Mouse (Mus musculus) v-Abl transformed pro-B cells (cell line): ENCODE measurements around the gene Psen2.

ENCODE experiments used
- in situ Hi-C, 2 experiments: fragments of 400-800 bp; cut with MboI; formaldehyde crosslinking; loops; one replicate each; pipeline ENCODE4 v1.15.1; 2025; ENCODE audit not compliant: unreplicated experiment in 2 of 2

The Psen2 gene

GRCm38 (mm10) chr1:180277563-180277962 lies 14.3 kb upstream of the Psen2 start:
- in situ Hi-C loops = loop anchor here in 1 of 2 experiments (10.0 kb wide), 2 partner anchors 127 to 277 kb away; no protein-coding TSS in a partner anchor

- in situ Hi-C loops = loop anchor here (5.0 to 10.0 kb wide), 4 partner anchors 52 to 280 kb away; no protein-coding TSS in a partner anchor
These were observed 11.6 kb upstream of the Psen2 start for GRCm38 (mm10) chr1:180274725-180275308.

GRCm38 (mm10) chr1:180269033-180269432 lies 5.8 kb upstream of the Psen2 start:
- in situ Hi-C loops = loop anchor here (5.0 to 10.0 kb wide), 3 partner anchors 153 to 496 kb away; no protein-coding TSS in a partner anchor

- in situ Hi-C loops = loop anchor here (5.0 to 10.0 kb wide), 3 partner anchors 154 to 496 kb away; no protein-coding TSS in a partner anchor
These were observed 5.2 kb upstream of the Psen2 start for GRCm38 (mm10) chr1:180268249-180269031.

DNA sequence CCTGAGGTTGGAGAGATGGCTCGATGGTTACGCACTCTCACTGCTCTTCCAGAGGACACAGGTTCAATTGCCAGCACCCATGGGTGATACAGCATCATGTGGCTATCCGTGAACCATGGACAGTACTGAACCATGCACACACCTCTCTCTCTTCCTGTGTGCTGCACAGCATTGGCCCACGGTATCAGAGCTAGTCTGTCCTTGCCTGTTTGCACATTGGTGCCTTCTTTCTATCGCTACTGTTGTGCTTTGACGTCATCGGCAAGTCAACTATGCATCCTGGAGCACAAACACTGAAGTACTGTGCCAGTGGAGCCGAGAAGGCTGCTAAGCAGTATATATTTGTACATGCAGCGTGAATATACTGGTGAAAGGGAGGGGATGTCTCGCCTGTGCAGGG lies 3.9 kb upstream of the Psen2 start:
- in situ Hi-C loops = loop anchor here (5.0 to 10.0 kb wide), 3 partner anchors 155 to 498 kb away; no protein-coding TSS in a partner anchor

GRCm38 (mm10) chr1:180265399-180265798 lies 2.2 kb upstream of the Psen2 start:
- in situ Hi-C loops = loop anchor here (5.0 to 10.0 kb wide), 3 partner anchors 157 to 499 kb away; no protein-coding TSS in a partner anchor

- in situ Hi-C loops = loop anchor here (5.0 to 10.0 kb wide), 4 partner anchors 157 to 502 kb away; no protein-coding TSS in a partner anchor
These were observed 1.6 kb upstream of the Psen2 start for GRCm38 (mm10) chr1:180264851-180265250.

DNA sequence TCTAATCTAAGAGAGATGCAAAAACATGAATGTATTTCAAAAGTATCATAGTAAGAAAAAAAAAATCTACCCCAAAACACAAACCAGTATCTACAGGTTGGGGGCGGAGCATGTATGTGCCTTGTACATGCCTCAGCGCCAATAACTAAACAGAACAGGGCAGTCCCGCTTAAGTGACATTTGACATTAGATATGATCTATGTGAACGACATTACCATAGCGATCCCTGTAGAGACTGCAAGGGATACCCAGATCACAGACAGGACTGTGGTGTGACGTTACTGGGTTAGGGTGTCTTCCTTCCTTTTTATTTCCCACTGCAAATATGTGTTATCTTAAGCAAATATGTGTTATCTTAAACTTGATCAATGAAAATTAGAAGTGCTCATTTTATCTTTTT lies 1.2 kb upstream of the Psen2 start:
- in situ Hi-C loops = loop anchor here (5.0 to 10.0 kb wide), 2 partner anchors 500 to 503 kb away; no protein-coding TSS in a partner anchor

- in situ Hi-C loops = loop anchor here (5.0 to 10.0 kb wide), 2 partner anchors 503 to 505 kb away; no protein-coding TSS in a partner anchor
These were observed 1.2 kb downstream of the Psen2 start for GRCm38 (mm10) chr1:180261857-180262570.

GRCm38 (mm10) chr1:180261415-180261814 lies 1.8 kb downstream of the Psen2 start:
- in situ Hi-C loops = loop anchor here (5.0 to 10.0 kb wide), 2 partner anchors 503 to 506 kb away; no protein-coding TSS in a partner anchor

DNA sequence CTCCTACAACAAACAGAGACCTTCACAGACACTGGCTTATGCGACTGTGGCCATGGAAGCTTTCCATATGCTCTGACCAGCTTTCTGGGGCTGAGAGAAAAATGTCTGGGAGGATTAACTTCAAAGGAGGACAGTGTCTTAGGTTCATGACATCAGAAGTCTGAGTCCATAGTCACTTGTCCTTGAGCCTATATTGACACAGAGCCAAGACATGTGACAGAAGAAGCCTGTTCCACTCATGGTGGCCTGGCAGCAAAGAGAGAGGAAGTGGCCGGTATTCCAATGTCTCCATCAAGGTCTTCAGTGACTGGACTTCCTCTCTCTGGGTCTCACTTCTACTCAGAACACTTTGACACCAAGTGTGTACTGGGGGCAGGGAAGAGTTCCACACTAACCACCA lies 2.4 kb downstream of the Psen2 start:
- in situ Hi-C loops = loop anchor here (5.0 to 10.0 kb wide), 2 partner anchors 504 to 506 kb away; no protein-coding TSS in a partner anchor

GRCm38 (mm10) chr1:180259753-180260152 lies 3.5 kb downstream of the Psen2 start:
- in situ Hi-C loops = loop anchor here (5.0 to 10.0 kb wide), 2 partner anchors 505 to 508 kb away; no protein-coding TSS in a partner anchor

GRCm38 (mm10) chr1:180257446-180257845 lies 5.8 kb downstream of the Psen2 start:
- in situ Hi-C loops = no loop called here

DNA sequence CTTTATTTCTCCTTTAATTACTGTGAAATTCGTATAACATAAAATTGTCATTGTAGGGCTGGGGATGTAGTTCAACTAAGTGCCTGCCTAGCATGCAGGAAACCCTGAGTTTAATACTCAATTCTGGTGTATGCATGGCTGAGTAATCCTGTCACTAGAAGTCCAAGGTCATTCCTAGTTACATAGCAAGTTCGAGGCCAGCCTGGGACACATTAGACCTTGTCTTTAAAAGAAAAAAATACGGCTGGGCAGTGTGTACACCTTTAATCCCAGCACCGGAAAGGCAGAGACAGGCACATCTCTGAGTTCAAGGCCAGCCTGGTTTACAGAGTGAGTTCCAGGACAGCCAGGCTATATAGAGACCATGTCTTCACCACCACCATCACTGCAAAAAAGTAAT lies 6.4 kb downstream of the Psen2 start:
- in situ Hi-C loops = no loop called here

DNA sequence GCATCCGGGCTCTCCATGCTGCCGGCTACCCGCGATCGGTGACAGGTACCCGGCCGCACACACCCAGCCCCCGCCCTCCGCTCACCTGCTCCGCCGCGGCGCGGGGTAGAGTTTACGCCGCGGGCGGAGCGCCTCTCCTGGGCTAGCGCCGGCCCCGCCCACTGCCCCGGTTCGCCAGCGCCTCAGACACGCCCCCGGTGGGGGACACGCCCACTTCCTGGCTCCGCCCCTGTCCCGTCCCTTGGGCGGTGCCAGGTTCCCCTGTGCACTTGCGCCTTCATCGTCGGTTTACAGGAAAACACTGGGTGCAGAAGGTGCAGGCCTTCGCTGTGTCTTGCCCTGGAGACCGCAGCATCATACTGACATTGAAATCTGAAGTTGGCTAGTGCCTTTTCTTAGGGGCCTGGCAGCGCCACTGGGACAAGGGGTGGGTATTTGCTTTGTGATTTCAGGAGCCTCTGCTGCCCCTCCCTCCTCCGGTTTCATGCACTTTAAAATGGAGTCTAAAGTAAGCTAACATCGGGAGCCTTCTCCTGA lies 7.0 kb downstream of the Psen2 start:
- in situ Hi-C loops = no loop called here

DNA sequence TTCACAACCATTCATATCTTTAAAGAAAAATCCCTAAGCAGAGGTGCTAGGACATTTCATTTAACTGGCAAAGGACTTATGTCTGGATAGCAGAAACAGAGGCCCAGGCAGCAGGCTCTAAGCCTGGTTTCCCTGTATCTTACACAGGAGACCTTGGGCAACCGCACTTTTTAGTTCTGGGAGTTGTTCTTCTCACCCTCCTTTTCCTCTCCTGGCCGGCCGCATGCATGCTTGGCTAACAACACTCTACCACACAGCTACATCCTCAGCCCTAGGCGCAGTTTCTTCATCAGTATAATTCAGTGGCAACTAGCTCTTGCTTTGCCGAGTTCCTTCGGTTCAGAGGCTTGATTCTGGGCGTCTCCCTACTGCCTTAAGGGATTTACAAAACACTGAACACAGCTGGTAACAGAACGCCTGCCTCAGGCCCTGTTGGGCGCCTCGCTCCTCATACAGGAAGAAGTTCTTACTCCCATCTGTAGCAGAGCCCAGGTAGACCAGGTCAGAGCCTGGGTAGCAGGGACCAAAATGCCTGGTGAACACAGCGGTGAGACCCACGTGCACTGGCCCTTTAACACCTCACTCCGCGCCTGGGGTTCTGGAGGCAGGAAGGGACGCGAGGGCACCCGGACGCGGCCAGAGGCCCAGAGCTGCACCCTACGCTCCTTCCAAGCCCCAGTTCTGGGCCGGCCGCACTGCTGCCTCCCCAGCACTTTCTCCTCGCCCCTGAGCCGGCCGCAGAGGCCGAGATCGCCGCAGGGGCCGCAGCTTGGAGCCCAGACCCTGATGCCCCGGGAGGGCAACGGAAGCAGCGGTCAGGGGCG lies 7.7 kb downstream of the Psen2 start:
- in situ Hi-C loops = no loop called here

DNA sequence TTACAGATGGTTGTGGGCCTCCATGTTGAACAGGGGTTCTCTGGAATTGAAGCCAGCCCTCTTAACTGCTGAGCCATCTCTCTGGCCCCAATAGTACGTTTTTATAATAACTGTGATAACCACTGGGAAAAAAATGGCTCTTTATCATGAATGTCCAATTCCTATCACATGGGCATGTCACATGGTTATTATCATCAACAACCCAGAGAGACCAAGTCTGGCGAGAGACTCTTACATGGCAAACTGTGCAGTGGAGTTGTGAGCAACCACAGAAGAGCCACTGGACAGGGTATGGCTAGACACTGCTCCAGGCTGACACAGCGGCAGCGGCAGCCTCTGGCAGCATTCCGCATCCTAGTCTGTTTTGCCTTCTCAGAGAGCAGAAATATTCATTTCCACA lies 8.9 kb downstream of the Psen2 start:
- in situ Hi-C loops = no loop called here

GRCm38 (mm10) chr1:180252656-180253190 lies 10.5 kb downstream of the Psen2 start:
- in situ Hi-C loops = no loop called here
